Mouse (Mus musculus) Patski (cell line): Measurements from ENCODE around the gene Apba1. TPM values are rescaled to one million over a fixed set of nuclear protein-coding genes. Genes with fewer than 3 reads are reported as not detected.

ENCODE experiments used
- ATAC-seq: fragments of 100-300 bp; one replicate; pipeline ENCODE4 v1.8.0; 2021
- CTCF ChIA-PET: fragments of 350-600 bp; sonication (Branson Sonifier 250); formaldehyde crosslinking; loops from one replicate; lab custom pipeline; 2022; ENCODE audit warnings: inconsistent platforms; lab: Charles Lee
- POLR2A ChIA-PET: fragments of 350-600 bp; sonication (Branson Sonifier 250); formaldehyde crosslinking; loops from one replicate; lab custom pipeline; 2022; ENCODE audit warnings: antibody characterized with exemption, inconsistent platforms; lab: Charles Lee
- DNase-seq: peaks from one replicate; pipeline ENCODE4 v3.0.0-alpha.2; 2011; ENCODE audit warnings: low read depth, low spot score
- H3K27me3 ChIP-seq: fragments of 371-371 bp; one replicate; pipeline ENCODE4 v1.5.1; 2021
- CTCF ChIP-seq: fragments of 100-300 bp; IDR thresholded peaks from one replicate; pipeline ENCODE4 v1.5.1; 2021
- in situ Hi-C: fragments of 300-500 bp; cut with MboI; formaldehyde crosslinking; loops from 3 replicates; pipeline ENCODE4 v1.11.1; 2018; ENCODE audit warnings: low pct_unique_long_range_greater_than_20kb, mixed read lengths
- polyA plus RNA-seq: library from polyadenylated mRNA; unstranded; gene quantifications from one replicate; pipeline ENCODE4 v1.2.3, GENCODE M21; 2021

Gene Apba1
- polyA plus RNA-seq, 1 experiment from 2014 or later: 0.03 TPM

- H3K27me3 ChIP-seq: peaks cover 3% of the 10 kb centered on the region
- ChIA-PET POLR2A (interaction anchor here (0.6 kb wide), 1 partner anchor 46 kb away, joined by 5 read pairs; no protein-coding TSS in a partner anchor), CTCF (interaction anchor here (1.0 to 8.1 kb wide), 6 partner anchors 16 to 417 kb away, joined by 3 to 72 read pairs (median 6); partner anchors contain the start of gene Fxn)
- ATAC-seq (peak; percentile 93), DNase-seq (peak; percentile 79)
- in situ Hi-C loops: loop anchor here (10.0 kb wide), 1 partner anchor 221 kb away; no protein-coding TSS in a partner anchor
- no peak for TF ChIP-seq CTCF
Observed at GRCm38 (mm10) chr19:23863959-23864358, 105.3 kb downstream of the Apba1 start.

GRCm38 (mm10) chr19:23866045-23866444, 107.4 kb downstream of the Apba1 start:
- ATAC-seq (no peak), DNase-seq (no peak)
- ChIA-PET POLR2A (no interaction called here), CTCF (interaction anchor here (8.1 kb wide), 1 partner anchor 95 kb away, joined by 72 read pairs; no protein-coding TSS in a partner anchor)
- in situ Hi-C loops: loop anchor here (10.0 kb wide), 1 partner anchor 219 kb away; no protein-coding TSS in a partner anchor
- peaks cover 13% of the 10 kb centered on the region for H3K27me3 ChIP-seq
- no peak for TF ChIP-seq CTCF

GRCm38 (mm10) chr19:23867052-23867451, 108.4 kb downstream of the Apba1 start:
- peaks cover 13% of the 10 kb centered on the region for H3K27me3 ChIP-seq
- DNase-seq (no peak), ATAC-seq (no peak)
- no peak for TF ChIP-seq CTCF
- ChIA-PET CTCF (interaction anchor here (0.7 to 1.2 kb wide), 3 partner anchors 18 to 95 kb away, joined by 3 to 4 read pairs (median 4); no protein-coding TSS in a partner anchor), POLR2A (no interaction called here)
- in situ Hi-C loops: loop anchor here (10.0 kb wide), 1 partner anchor 218 kb away; no protein-coding TSS in a partner anchor

- POLR2A ChIA-PET: no interaction called here
Observed at GRCm38 (mm10) chr19:23867589-23867988, 108.9 kb downstream of the Apba1 start.

GRCm38 (mm10) chr19:23874502-23874901, 115.8 kb downstream of the Apba1 start:
- TF ChIP-seq CTCF: no peak
- H3K27me3 ChIP-seq: peaks cover 41% of the 10 kb centered on the region
- POLR2A ChIA-PET: no interaction called here
- DNase-seq (no peak), ATAC-seq (no peak)
- CTCF ChIA-PET: no interaction called here
- in situ Hi-C loops: no loop called here

More at GRCm38 (mm10) chr19:23867589-23867988, 108.9 kb downstream of the Apba1 start:
- H3K27me3 ChIP-seq: peaks cover 13% of the 10 kb centered on the region
- TF ChIP-seq CTCF: no peak
- ATAC-seq (no peak), DNase-seq (no peak)
- CTCF ChIA-PET: interaction anchor here (1.0 to 1.2 kb wide), 2 partner anchors 56 to 94 kb away, joined by 4 read pairs; no protein-coding TSS in a partner anchor
- in situ Hi-C loops: loop anchor here (10.0 kb wide), 1 partner anchor 217 kb away; no protein-coding TSS in a partner anchor

- DNase-seq: no peak
- in situ Hi-C loops: no loop called here
- ATAC-seq: no peak
- H3K27me3 ChIP-seq: peaks cover 37% of the 10 kb centered on the region
- CTCF ChIA-PET: no interaction called here
- no peak for TF ChIP-seq CTCF
- POLR2A ChIA-PET: interaction anchor here (0.6 kb wide), 1 partner anchor 15 kb away, joined by 4 read pairs; no protein-coding TSS in a partner anchor
Observed at GRCm38 (mm10) chr19:23875819-23876218, 117.1 kb downstream of the Apba1 start.

GRCm38 (mm10) chr19:23879862-23880261, 121.2 kb downstream of the Apba1 start:
- no peak for ATAC-seq
- no peak for DNase-seq

GRCm38 (mm10) chr19:23886169-23886568, 127.5 kb downstream of the Apba1 start:
- ChIA-PET CTCF (no interaction called here), POLR2A (no interaction called here)
- DNase-seq: no peak
- no peak for TF ChIP-seq CTCF
- ATAC-seq: no peak
- peaks cover 52% of the 10 kb centered on the region for H3K27me3 ChIP-seq
- in situ Hi-C loops: no loop called here

More at GRCm38 (mm10) chr19:23879862-23880261, 121.2 kb downstream of the Apba1 start:
- no peak for TF ChIP-seq CTCF
- peaks cover 49% of the 10 kb centered on the region for H3K27me3 ChIP-seq
- CTCF ChIA-PET: interaction anchor here (1.2 kb wide), 1 partner anchor 16 kb away, joined by 5 read pairs; no protein-coding TSS in a partner anchor
- POLR2A ChIA-PET: no interaction called here
- in situ Hi-C loops: no loop called here

GRCm38 (mm10) chr19:23891421-23891820, 132.7 kb downstream of the Apba1 start:
- no peak for TF ChIP-seq CTCF
- in situ Hi-C loops: no loop called here
- POLR2A ChIA-PET: interaction anchor here (0.7 kb wide), 1 partner anchor 16 kb away, joined by 4 read pairs; no protein-coding TSS in a partner anchor
- CTCF ChIA-PET: interaction anchor here (0.6 kb wide), 1 partner anchor 50 kb away, joined by 3 read pairs; no protein-coding TSS in a partner anchor
- no peak for ATAC-seq
- DNase-seq: no peak
- H3K27me3 ChIP-seq: peaks cover 31% of the 10 kb centered on the region

GRCm38 (mm10) chr19:23892633-23893032, 133.9 kb downstream of the Apba1 start:
- DNase-seq: no peak
- H3K27me3 ChIP-seq: peaks cover 34% of the 10 kb centered on the region
- TF ChIP-seq CTCF: no peak
- CTCF ChIA-PET: no interaction called here
- POLR2A ChIA-PET: no interaction called here
- in situ Hi-C loops: no loop called here
- ATAC-seq: no peak
